Mouse (Mus musculus) E14TG2a.4 (cell line): ENCODE measurements around the gene Tmed2.

Experiments
- CTCF ChIP-seq: conservative IDR thresholded peaks from 2 replicates; pipeline ENCODE4 v1.5.1; 2014; ENCODE audit warnings: low read length
- POU5F1 ChIP-seq: IDR thresholded peaks from 2 replicates; pipeline ENCODE4 v1.6.1; 2014; ENCODE audit warnings: low read length, borderline replicate concordance

GRCm38 (mm10) chr5:124528791-124529190 lies 11.7 kb upstream of the Tmed2 start:
- TF ChIP-seq POU5F1 (no peak), CTCF (no peak)
